10 mouse cellular contexts compared by ENCODE assay signal in the genomic region with DNA sequence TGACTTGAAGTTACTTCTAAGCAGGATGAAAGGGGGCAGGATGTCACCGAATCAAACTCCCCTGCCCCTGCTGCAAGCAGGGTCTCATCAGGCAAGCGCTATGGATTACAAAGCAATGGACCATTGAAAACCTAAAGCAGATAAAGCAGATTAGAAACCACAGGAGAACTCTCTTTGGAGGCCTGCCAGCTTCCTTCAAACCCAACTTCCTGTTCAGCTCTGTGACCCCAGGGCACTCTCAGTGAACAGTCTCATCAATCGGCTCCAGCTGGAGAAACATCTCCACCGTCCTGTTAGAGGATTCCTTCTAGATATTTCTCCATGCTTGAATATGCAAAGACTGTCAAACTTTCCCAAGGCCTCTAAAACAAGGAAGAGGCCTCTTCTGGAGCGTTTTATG.
DNase-seq lines count a peak whose midpoint lies in the region; ATAC-seq and TF ChIP-seq lines count a peak whose summit lies in the region.
"Had no signal": no experiment of that assay in that cellular context is flagged by ENCODE, and none has a peak within 500 bp of the region (broad histone marks: within the 10 kb centered on the region; RNA-seq: fewer than 3 reads in every experiment).

No protein-coding gene starts in this region.

- peaks cover 8% of the 10 kb centered on the region for H3K4me1 ChIP-seq in heart, embryonic 12.5 days (replicated peaks)
- peaks cover 47% of the 10 kb centered on the region for H3K4me1 ChIP-seq in kidney, embryonic 15.5 days
- H3K4me1 ChIP-seq in stomach, postnatal 0 days (replicated peaks; ENCODE audit: control insufficient read depth, insufficient read depth) = 0 out of 2 replicates have a peak, but pooled peaks cover 2% of the 10 kb centered on the region

- DNase-seq in heart, adult 11 months = peak; percentile 95
- DNase-seq in 3T3-L1 (ENCODE audit: low read depth, low spot score) = peak; percentile 54
- DNase-seq in stomach, postnatal 0 days (ENCODE audit: low spot score) = peak; percentile 22
- no peak for DNase-seq in layer of hippocampus, adult 2 months (ENCODE audit: low spot score in 2 of 2)
- no peak for DNase-seq in cerebellum, adult 8-10 months

- H3K4me3 ChIP-seq in heart, embryonic 12.5 days = no peak overlapping the region
- no peak overlapping the region for H3K4me3 ChIP-seq in kidney, embryonic 15.5 days (replicated peaks)
- H3K4me3 ChIP-seq in stomach, postnatal 0 days (ENCODE audit: low read depth, low read length) = no peak overlapping the region
- H3K4me3 ChIP-seq in layer of hippocampus, adult 2 months = no peak overlapping the region
- H3K4me3 ChIP-seq: megakaryocyte, embryonic 14.5 days had no signal

- H3K27ac ChIP-seq in heart, embryonic 12.5 days (ENCODE audit: poor library complexity, severe bottlenecking) = no peak overlapping the region
- H3K27ac ChIP-seq in kidney, embryonic 15.5 days = peak overlapping the region; percentile 78
- peak overlapping the region; percentile 14; the same call in 1 of the 2 replicates for H3K27ac ChIP-seq in stomach, postnatal 0 days (replicated peaks)
- no peak overlapping the region for H3K27ac ChIP-seq in layer of hippocampus, adult 2 months

- no peak for TF ChIP-seq CTCF in stomach, postnatal 0 days (IDR thresholded peaks at IDR 0.05; ENCODE audit: low read depth)
- TF ChIP-seq CTCF in layer of hippocampus, adult 2 months (conservative IDR thresholded peaks at IDR 0.05) = no peak

- WGBS in heart, embryonic 12.5 days = 45% methylated on average over 5 of the region's 5 CpGs
- WGBS in kidney, embryonic 15.5 days = 16% methylated on average over 5 of the region's 5 CpGs
- 37% methylated on average over 5 of the region's 5 CpGs for WGBS in stomach, postnatal 0 days

- no peak for ATAC-seq in heart, embryonic 12.5 days (ENCODE audit: insufficient number of reproducible peaks, low FRiP score)
- ATAC-seq in common myeloid progenitor, adult 5-6 weeks (replicated peaks; ENCODE audit: low read depth, poor library complexity, severe bottlenecking) = peak; percentile 69
- ATAC-seq in kidney, embryonic 15.5 days (replicated peaks; ENCODE audit: low FRiP score) = 0 out of 2 replicates have a peak, but pooled peaks have one; percentile 15
- no peak for ATAC-seq in stomach, postnatal 0 days (ENCODE audit: low FRiP score, low TSS enrichment)

- H3K36me3 ChIP-seq in heart, embryonic 12.5 days = no peaks in the 10 kb centered on the region
- no peaks in the 10 kb centered on the region for H3K36me3 ChIP-seq in kidney, embryonic 15.5 days
- H3K36me3 ChIP-seq in stomach, postnatal 0 days (ENCODE audit: control insufficient read depth, insufficient read depth, low read length) = no peaks in the 10 kb centered on the region
- H3K36me3 ChIP-seq: G1E had no signal

- H3K9me3 ChIP-seq in heart, embryonic 12.5 days (replicated peaks) = 0 out of 2 replicates have a peak, but pooled peaks cover 5% of the 10 kb centered on the region
- no peaks in the 10 kb centered on the region for H3K9me3 ChIP-seq in kidney, embryonic 15.5 days (replicated peaks)
- H3K9me3 ChIP-seq in stomach, postnatal 0 days (ENCODE audit: control insufficient read depth, low read length) = no peaks in the 10 kb centered on the region
- H3K9me3 ChIP-seq: G1E; megakaryocyte, embryonic 14.5 days had no signal

- no peak for TF ChIP-seq EP300 in stomach, postnatal 0 days (optimal IDR thresholded peaks at IDR 0.05)

- H3K9ac ChIP-seq in heart, embryonic 12.5 days = no peak overlapping the region
- no peak overlapping the region for H3K9ac ChIP-seq in kidney, embryonic 15.5 days
- H3K9ac ChIP-seq in stomach, postnatal 0 days (ENCODE audit: low read length) = no peak overlapping the region

- H3K27me3 ChIP-seq in heart, embryonic 12.5 days (replicated peaks) = no peaks in the 10 kb centered on the region
- no peaks in the 10 kb centered on the region for H3K27me3 ChIP-seq in kidney, embryonic 15.5 days
- no peaks in the 10 kb centered on the region for H3K27me3 ChIP-seq in stomach, postnatal 0 days (ENCODE audit: control insufficient read depth, insufficient read depth, low read length)

- H3K4me2 ChIP-seq in heart, embryonic 12.5 days = no peak overlapping the region
- H3K4me2 ChIP-seq in kidney, embryonic 15.5 days = no peak overlapping the region
- H3K4me2 ChIP-seq in stomach, postnatal 0 days (replicated peaks; ENCODE audit: low read depth) = no peak overlapping the region

Comparison
In these comparisons a context has a peak if more than half of its experiments do, and no peak if none do; other contexts are left out.
1. DNase-seq: peak in heart, adult 11 months (single experiment), 3T3-L1 (single experiment) and stomach, postnatal 0 days (single experiment); none in layer of hippocampus, adult 2 months (0 of 2) and cerebellum, adult 8-10 months (single experiment).
2. ATAC-seq: peak in common myeloid progenitor, adult 5-6 weeks (single experiment) and kidney, embryonic 15.5 days (single experiment); none in heart, embryonic 12.5 days (single experiment) and stomach, postnatal 0 days (single experiment).
3. H3K27ac ChIP-seq: peak in kidney, embryonic 15.5 days (single experiment) and stomach, postnatal 0 days (single experiment); none in heart, embryonic 12.5 days (single experiment) and layer of hippocampus, adult 2 months (single experiment).